Comparison of ENCODE assay signal across 7 mouse cellular contexts in genomic region chr12:72084261-72085023, GRCm38 (mm10). TPM values are rescaled to one million over a fixed set of nuclear protein-coding genes. Genes with fewer than 3 reads are reported as not detected.
DNase-seq lines count a peak whose midpoint lies in the region; ATAC-seq and TF ChIP-seq lines count a peak whose summit lies in the region.

No protein-coding gene starts in this region.

- H3K4me1 ChIP-seq in spleen, adult 2 months (ENCODE audit: control insufficient read depth, insufficient read depth, insufficient read length) = peaks cover 10% of the 10 kb centered on the region
- H3K4me1 ChIP-seq in limb, embryonic 10.5 days = peaks cover 37% of the 10 kb centered on the region
- peaks cover 47% of the 10 kb centered on the region for H3K4me1 ChIP-seq in midbrain, embryonic 15.5 days

- no peak for TF ChIP-seq POLR2A in spleen, adult 2 months (IDR thresholded peaks at IDR 0.05; ENCODE audit: low read depth, low read length)
- TF ChIP-seq POLR2A in brain, embryonic 14.5 days (IDR thresholded peaks at IDR 0.05; ENCODE audit: borderline replicate concordance, extremely low read depth, insufficient read depth, insufficient read length, poor library complexity, severe bottlenecking) = no peak

- no peaks in the 10 kb centered on the region for H3K36me3 ChIP-seq in spleen, adult 2 months (ENCODE audit: control insufficient read depth, insufficient read depth, low read length)
- H3K36me3 ChIP-seq in limb, embryonic 10.5 days = no peaks in the 10 kb centered on the region
- H3K36me3 ChIP-seq in midbrain, embryonic 15.5 days (replicated peaks) = no peaks in the 10 kb centered on the region

- peak; percentile 11 for ATAC-seq in midbrain, embryonic 15.5 days (replicated peaks)

- H3K4me3 ChIP-seq in spleen, adult 2 months (ENCODE audit: extremely low read depth, insufficient read depth, insufficient read length) = peak overlapping the region; percentile 93
- H3K4me3 ChIP-seq in limb, embryonic 10.5 days = peak overlapping the region; percentile 77
- peak overlapping the region; percentile 62 for H3K4me3 ChIP-seq in midbrain, embryonic 15.5 days

- 21% methylated on average over 46 of the region's 46 CpGs for WGBS in spleen, adult 2 months
- 5% methylated on average over 46 of the region's 46 CpGs for WGBS in limb, embryonic 10.5 days
- WGBS in midbrain, embryonic 15.5 days = 3% methylated on average over 46 of the region's 46 CpGs

- H3K9ac ChIP-seq in midbrain, embryonic 15.5 days = peak overlapping the region; percentile 77

- DNase-seq in spleen, adult 2 months (ENCODE audit: low read depth in 1 of 2, low spot score in 2 of 2) = no peak
- no peak for DNase-seq in spleen, postnatal 4 days (ENCODE audit: low spot score in 2 of 2)
- peak; percentile 60 for DNase-seq in brain, embryonic 14.5 days (ENCODE audit: low read depth)
- DNase-seq in heart, postnatal 4 days = peak; percentile 77
- no peak for DNase-seq in limb, embryonic 10.5 days (ENCODE audit: low spot score)
- DNase-seq in frontal cortex, postnatal 25 days (ENCODE audit: low spot score in 2 of 2) = no peak

- H3K27me3 ChIP-seq in spleen, adult 2 months (ENCODE audit: control insufficient read depth, insufficient read depth, low read length) = peaks cover 4% of the 10 kb centered on the region; the same call in 1 of the 2 replicates
- no peaks in the 10 kb centered on the region for H3K27me3 ChIP-seq in limb, embryonic 10.5 days (ENCODE audit: low read depth, poor library complexity, severe bottlenecking)
- H3K27me3 ChIP-seq in midbrain, embryonic 15.5 days (replicated peaks) = no peaks in the 10 kb centered on the region

- peak overlapping the region; percentile 80 for H3K4me2 ChIP-seq in midbrain, embryonic 15.5 days

- no peaks in the 10 kb centered on the region for H3K9me3 ChIP-seq in limb, embryonic 10.5 days (replicated peaks)
- no peaks in the 10 kb centered on the region for H3K9me3 ChIP-seq in midbrain, embryonic 15.5 days

- no peak for TF ChIP-seq CTCF in spleen, adult 2 months (IDR thresholded peaks at IDR 0.05; ENCODE audit: extremely low read depth, insufficient read depth, insufficient read length, insufficient replicate concordance)
- no peak for TF ChIP-seq CTCF in brain, embryonic 14.5 days (IDR thresholded peaks at IDR 0.05; ENCODE audit: borderline replicate concordance, extremely low read depth, insufficient read depth, insufficient read length)

- H3K27ac ChIP-seq in spleen, adult 2 months (ENCODE audit: insufficient read depth, low read length) = peak overlapping the region; percentile 33; the same call in 1 of the 2 replicates
- H3K27ac ChIP-seq in limb, embryonic 10.5 days = peak overlapping the region; percentile 95
- peak overlapping the region; percentile 95 for H3K27ac ChIP-seq in midbrain, embryonic 15.5 days

RNA-seq across cellular contexts. Expression of gene L3hypdh, which starts 0.8 kb away (rescaled TPM):
- polyA plus RNA-seq in spleen, adult 2 months (2012; rRNA removed) = 2.4 and 3.6 TPM in 2 replicates
- 12.7 and 19.7 TPM in 2 replicates for polyA plus RNA-seq in brain, embryonic 14.5 days (2012; rRNA removed)
- 10 to 100 TPM; 12.2 to 13.7 TPM for total RNA-seq in heart, postnatal 4 days (2021)
- polyA plus RNA-seq in limb, embryonic 10.5 days (2016; fragmentation: Nextera tagmentation; extraction: Ambion mirVana) = 7.4 and 9.9 TPM in 2 replicates
- 10.7 and 11.8 TPM in 2 replicates for polyA plus RNA-seq in midbrain, embryonic 15.5 days (2015; fragmentation: Nextera tagmentation; extraction: Ambion mirVana)

RNA-seq across cellular contexts. Expression of gene Jkamp, which starts 0.9 kb away (rescaled TPM):
- 29.2 and 30.4 TPM in 2 replicates for polyA plus RNA-seq in spleen, adult 2 months (2012; rRNA removed)
- 102 and 133 TPM in 2 replicates for polyA plus RNA-seq in brain, embryonic 14.5 days (2012; rRNA removed)
- 10 to 100 TPM; 33.2 to 36.1 TPM for total RNA-seq in heart, postnatal 4 days (2021)
- polyA plus RNA-seq in limb, embryonic 10.5 days (2016; fragmentation: Nextera tagmentation; extraction: Ambion mirVana) = 67.5 and 69.6 TPM in 2 replicates
- 129 and 135 TPM in 2 replicates for polyA plus RNA-seq in midbrain, embryonic 15.5 days (2015; fragmentation: Nextera tagmentation; extraction: Ambion mirVana)

RNA-seq across cellular contexts. Expression of gene Gpr135, which starts 13.5 kb away (rescaled TPM):
- 0.30 and 0.58 TPM in 2 replicates for polyA plus RNA-seq in spleen, adult 2 months (2012; rRNA removed)
- 8.7 and 8.9 TPM in 2 replicates for polyA plus RNA-seq in brain, embryonic 14.5 days (2012; rRNA removed)
- total RNA-seq in heart, postnatal 4 days (2021) = under 1 TPM; 0.59 to 0.67 TPM
- polyA plus RNA-seq in limb, embryonic 10.5 days (2016; fragmentation: Nextera tagmentation; extraction: Ambion mirVana) = 0.23 and 0.24 TPM in 2 replicates
- polyA plus RNA-seq in midbrain, embryonic 15.5 days (2015; fragmentation: Nextera tagmentation; extraction: Ambion mirVana) = 7.6 and 7.8 TPM in 2 replicates

Comparison
In these comparisons a context has a peak if more than half of its experiments do, and no peak if none do; other contexts are left out.
1. DNase-seq: peak in brain, embryonic 14.5 days (single experiment) and heart, postnatal 4 days (single experiment); none in spleen, adult 2 months (0 of 2), spleen, postnatal 4 days (0 of 2), limb, embryonic 10.5 days (single experiment) and frontal cortex, postnatal 25 days (0 of 2).
2. H3K27ac ChIP-seq: peak in every context shown above with its lines; median percentile 95 in limb, embryonic 10.5 days; 95 in midbrain, embryonic 15.5 days; 33 in spleen, adult 2 months.
3. Peak in every context shown above with its lines, with median percentiles within 50 percentile points of each other: H3K4me3 ChIP-seq.